Mouse (Mus musculus): ENCODE results near the gene Itga8. TPM values are rescaled to one million over a fixed set of nuclear protein-coding genes. Genes with fewer than 3 reads are reported as not detected.
A peak's percentile ranks its signal among the peaks of the same experiment; 100 is the strongest.

Gene Itga8
- polyA plus RNA-seq, 1 experiment from 2014 or later = 20.0 TPM

- Histone ChIP-seq H3K4me1 (ENCODE audit: insufficient read depth, low read depth, low read length) (peaks cover 3% of the 10 kb centered on the region; the same call in 1 of the 2 replicates), H3K27ac (ENCODE audit: low read length) (no peak overlapping the region), H3K9ac (replicated peaks; ENCODE audit: low read depth) (no peak overlapping the region), H3K4me2 (replicated peaks; ENCODE audit: low read depth, low read length) (no peak overlapping the region), H3K9me3 (ENCODE audit: low read length) (no peaks in the 10 kb centered on the region), H3K36me3 (ENCODE audit: insufficient read depth, low read length) (no peaks in the 10 kb centered on the region), H3K4me3 (ENCODE audit: low read depth, low read length) (no peak overlapping the region), H3K27me3 (replicated peaks; ENCODE audit: insufficient read depth, low read length) (no peaks in the 10 kb centered on the region)
- ATAC-seq (no peak), DNase-seq (ENCODE audit: low spot score) (no peak)
- 36% methylated on average over 4 of the region's 4 CpGs for WGBS
- no peak for TF ChIP-seq EP300 (IDR thresholded peaks at IDR 0.05)
- TF ChIP-seq CTCF (IDR thresholded peaks at IDR 0.05) = no peak
Measured at GRCm38 (mm10) chr2:12213464-12213790, 88.3 kb downstream of the Itga8 start.

GRCm38 (mm10) chr2:12212662-12213463 is 88.9 kb downstream of the Itga8 start:
- Histone ChIP-seq H3K27ac (ENCODE audit: low read length) (no peak overlapping the region; the same call in 1 of the 2 replicates), H3K4me1 (ENCODE audit: insufficient read depth, low read depth, low read length) (peaks cover 3% of the 10 kb centered on the region; the same call in 1 of the 2 replicates), H3K36me3 (ENCODE audit: insufficient read depth, low read length) (no peaks in the 10 kb centered on the region), H3K27me3 (replicated peaks; ENCODE audit: insufficient read depth, low read length) (no peaks in the 10 kb centered on the region), H3K4me2 (replicated peaks; ENCODE audit: low read depth, low read length) (no peak overlapping the region), H3K4me3 (ENCODE audit: low read depth, low read length) (no peak overlapping the region), H3K9ac (replicated peaks; ENCODE audit: low read depth) (no peak overlapping the region), H3K9me3 (ENCODE audit: low read length) (no peaks in the 10 kb centered on the region)
- no peak for TF ChIP-seq EP300 (IDR thresholded peaks at IDR 0.05)
- TF ChIP-seq CTCF (IDR thresholded peaks at IDR 0.05) = no peak
- DNase-seq (ENCODE audit: low spot score) = peak; percentile 66
- ATAC-seq = peak; percentile 73
- WGBS = 43% methylated on average over 3 of the region's 3 CpGs

GRCm38 (mm10) chr2:12208142-12208541 is 93.6 kb downstream of the Itga8 start:
- Histone ChIP-seq H3K9ac (replicated peaks; ENCODE audit: low read depth) (no peak overlapping the region), H3K4me1 (ENCODE audit: insufficient read depth, low read depth, low read length) (no peaks in the 10 kb centered on the region), H3K27ac (ENCODE audit: low read length) (no peak overlapping the region), H3K4me2 (replicated peaks; ENCODE audit: low read depth, low read length) (no peak overlapping the region), H3K27me3 (replicated peaks; ENCODE audit: insufficient read depth, low read length) (no peaks in the 10 kb centered on the region), H3K9me3 (ENCODE audit: low read length) (no peaks in the 10 kb centered on the region), H3K4me3 (ENCODE audit: low read depth, low read length) (no peak overlapping the region), H3K36me3 (ENCODE audit: insufficient read depth, low read length) (no peaks in the 10 kb centered on the region)
- WGBS = 58% methylated on average over 6 of the region's 6 CpGs
- DNase-seq (ENCODE audit: low spot score) = no peak
- no peak for TF ChIP-seq CTCF (IDR thresholded peaks at IDR 0.05)
- no peak for TF ChIP-seq EP300 (IDR thresholded peaks at IDR 0.05)
- ATAC-seq = no peak

GRCm38 (mm10) chr2:12206353-12206752 is 95.4 kb downstream of the Itga8 start:
- no peak overlapping the region for H3K4me2 ChIP-seq (replicated peaks; ENCODE audit: low read depth, low read length)
- no peak overlapping the region for H3K27ac ChIP-seq (ENCODE audit: low read length)
- ATAC-seq (no peak), DNase-seq (ENCODE audit: low spot score) (peak; percentile 13)
- H3K9me3 ChIP-seq (ENCODE audit: low read length) = no peaks in the 10 kb centered on the region
- no peaks in the 10 kb centered on the region for H3K27me3 ChIP-seq (replicated peaks; ENCODE audit: insufficient read depth, low read length)
- no peak overlapping the region for H3K9ac ChIP-seq (replicated peaks; ENCODE audit: low read depth)
- no peaks in the 10 kb centered on the region for H3K36me3 ChIP-seq (ENCODE audit: insufficient read depth, low read length)
- WGBS = 47% methylated on average over 5 of the region's 5 CpGs
- TF ChIP-seq CTCF (IDR thresholded peaks at IDR 0.05) = no peak
- no peak for TF ChIP-seq EP300 (IDR thresholded peaks at IDR 0.05)
- H3K4me1 ChIP-seq (ENCODE audit: insufficient read depth, low read depth, low read length) = no peaks in the 10 kb centered on the region
- H3K4me3 ChIP-seq (ENCODE audit: low read depth, low read length) = no peak overlapping the region

GRCm38 (mm10) chr2:12205875-12206274 is 95.8 kb downstream of the Itga8 start:
- H3K4me2 ChIP-seq (replicated peaks; ENCODE audit: low read depth, low read length) = no peak overlapping the region
- DNase-seq (ENCODE audit: low spot score) (no peak), ATAC-seq (no peak)
- no peak for TF ChIP-seq EP300 (IDR thresholded peaks at IDR 0.05)
- TF ChIP-seq CTCF (IDR thresholded peaks at IDR 0.05) = no peak
- no peaks in the 10 kb centered on the region for H3K36me3 ChIP-seq (ENCODE audit: insufficient read depth, low read length)
- H3K27me3 ChIP-seq (replicated peaks; ENCODE audit: insufficient read depth, low read length) = no peaks in the 10 kb centered on the region
- no peak overlapping the region for H3K9ac ChIP-seq (replicated peaks; ENCODE audit: low read depth)
- no peaks in the 10 kb centered on the region for H3K9me3 ChIP-seq (ENCODE audit: low read length)
- H3K27ac ChIP-seq (ENCODE audit: low read length) = no peak overlapping the region
- H3K4me1 ChIP-seq (ENCODE audit: insufficient read depth, low read depth, low read length) = no peaks in the 10 kb centered on the region
- H3K4me3 ChIP-seq (ENCODE audit: low read depth, low read length) = no peak overlapping the region
- 53% methylated on average over 5 of the region's 5 CpGs for WGBS

- no peaks in the 10 kb centered on the region for H3K27me3 ChIP-seq (replicated peaks; ENCODE audit: insufficient read depth, low read length)
- H3K4me2 ChIP-seq (replicated peaks; ENCODE audit: low read depth, low read length) = no peak overlapping the region
- WGBS = 89% methylated on average over 10 of the region's 10 CpGs
- no peak overlapping the region for H3K4me3 ChIP-seq (ENCODE audit: low read depth, low read length)
- no peak overlapping the region for H3K27ac ChIP-seq (ENCODE audit: low read length)
- H3K9ac ChIP-seq (replicated peaks; ENCODE audit: low read depth) = no peak overlapping the region
- no peaks in the 10 kb centered on the region for H3K9me3 ChIP-seq (ENCODE audit: low read length)
- H3K4me1 ChIP-seq (ENCODE audit: insufficient read depth, low read depth, low read length) = no peaks in the 10 kb centered on the region
- no peak for TF ChIP-seq EP300 (IDR thresholded peaks at IDR 0.05)
- no peak for TF ChIP-seq CTCF (IDR thresholded peaks at IDR 0.05)
- no peaks in the 10 kb centered on the region for H3K36me3 ChIP-seq (ENCODE audit: insufficient read depth, low read length)
- DNase-seq (ENCODE audit: low spot score) (no peak), ATAC-seq (no peak)
Measured at GRCm38 (mm10) chr2:12203231-12203630, 98.5 kb downstream of the Itga8 start.
